Mouse (Mus musculus) T-cell, adult 2 months (primary cell): Measurements from ENCODE around the gene Herc2.
"Not testable (repeated sequence)": the region's sequence is repeated elsewhere in the genome, so short reads cannot be mapped to it uniquely, and the experiment has no call there.

Experiments used
- DNase-seq: peaks from one replicate; pipeline ENCODE4 v3.0.0; 2022; ENCODE audit warnings: low spot score

The Herc2 gene

DNA sequence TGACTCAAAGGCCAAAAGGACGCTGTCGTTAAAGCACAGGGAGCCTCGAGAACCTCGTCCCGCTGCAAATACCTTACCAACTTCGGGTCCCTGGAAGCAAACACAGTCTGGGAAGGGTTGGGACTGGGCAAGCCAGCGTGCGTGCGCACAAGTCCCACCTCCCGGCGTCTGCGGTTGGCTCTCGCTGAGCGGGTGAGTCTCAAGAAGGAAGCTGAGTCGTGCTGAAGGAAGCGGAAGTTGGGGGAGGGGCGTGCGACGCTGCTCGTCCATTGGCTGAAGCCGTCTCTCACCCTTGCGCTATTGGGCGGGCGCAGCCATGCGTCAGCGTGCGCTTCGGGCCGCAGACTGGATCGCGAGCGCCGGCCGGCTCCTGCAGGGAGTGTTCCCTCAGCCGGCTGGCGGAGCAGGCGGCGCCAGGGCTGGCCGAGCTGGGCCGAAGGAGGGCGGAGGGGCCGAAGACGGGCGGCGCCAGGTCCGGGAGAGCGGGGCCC is at the start of gene Herc2:
TSS of gene Herc2 (plus strand) at position 366 of the 491 bp plus-strand sequence.
- DNase-seq = peak; percentile 97

DNA sequence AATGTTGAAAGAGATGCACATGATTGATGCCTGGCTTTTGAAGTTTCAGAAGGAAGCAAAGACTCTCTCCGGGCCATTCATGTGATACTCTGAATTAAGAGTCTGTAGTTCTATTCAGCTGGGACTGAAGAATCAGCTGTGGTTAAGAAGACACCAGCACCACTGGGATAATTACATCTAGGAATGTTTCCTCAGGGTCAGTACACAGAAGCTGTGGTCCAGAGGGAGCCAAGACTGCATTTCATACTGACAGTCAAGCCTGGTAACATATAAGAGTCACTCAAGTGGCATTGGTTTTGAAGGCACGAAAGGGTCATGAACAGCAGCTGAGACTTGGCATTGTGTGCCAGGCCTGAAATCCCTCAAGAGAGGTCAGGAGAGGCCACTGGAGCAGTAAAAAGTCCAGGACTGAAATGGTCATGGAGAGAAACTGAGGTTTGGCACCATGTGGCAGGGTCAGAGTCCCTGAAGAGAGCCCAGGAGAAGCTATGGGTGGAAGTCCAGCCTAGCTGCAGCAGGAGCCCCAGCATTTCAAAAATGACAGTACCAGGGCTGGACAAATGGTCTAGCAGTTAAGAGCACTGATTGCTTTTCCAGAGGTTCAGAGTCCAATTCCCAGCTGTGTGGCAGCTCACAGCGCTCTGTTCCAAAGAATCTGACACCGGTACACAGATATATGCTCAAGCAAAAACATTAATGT is 39.5 kb upstream of the Herc2 start:
- DNase-seq = no peak

DNA sequence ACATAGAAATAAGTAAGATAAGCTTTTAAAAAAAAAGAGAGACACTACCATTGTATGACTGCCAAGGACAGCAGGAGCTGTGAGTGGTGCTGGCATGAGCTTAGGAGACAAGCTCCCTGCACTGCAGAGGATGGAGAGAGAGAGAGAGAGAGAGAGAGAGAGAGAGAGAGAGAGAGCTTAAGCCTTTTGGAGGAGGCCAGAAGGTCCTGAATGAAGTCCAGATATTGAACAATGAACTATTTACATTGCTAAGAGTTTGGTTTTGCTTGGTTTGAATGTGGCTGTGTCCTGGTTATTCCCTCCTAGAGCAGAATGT is 39.0 kb upstream of the Herc2 start:
- no peak for DNase-seq

DNA sequence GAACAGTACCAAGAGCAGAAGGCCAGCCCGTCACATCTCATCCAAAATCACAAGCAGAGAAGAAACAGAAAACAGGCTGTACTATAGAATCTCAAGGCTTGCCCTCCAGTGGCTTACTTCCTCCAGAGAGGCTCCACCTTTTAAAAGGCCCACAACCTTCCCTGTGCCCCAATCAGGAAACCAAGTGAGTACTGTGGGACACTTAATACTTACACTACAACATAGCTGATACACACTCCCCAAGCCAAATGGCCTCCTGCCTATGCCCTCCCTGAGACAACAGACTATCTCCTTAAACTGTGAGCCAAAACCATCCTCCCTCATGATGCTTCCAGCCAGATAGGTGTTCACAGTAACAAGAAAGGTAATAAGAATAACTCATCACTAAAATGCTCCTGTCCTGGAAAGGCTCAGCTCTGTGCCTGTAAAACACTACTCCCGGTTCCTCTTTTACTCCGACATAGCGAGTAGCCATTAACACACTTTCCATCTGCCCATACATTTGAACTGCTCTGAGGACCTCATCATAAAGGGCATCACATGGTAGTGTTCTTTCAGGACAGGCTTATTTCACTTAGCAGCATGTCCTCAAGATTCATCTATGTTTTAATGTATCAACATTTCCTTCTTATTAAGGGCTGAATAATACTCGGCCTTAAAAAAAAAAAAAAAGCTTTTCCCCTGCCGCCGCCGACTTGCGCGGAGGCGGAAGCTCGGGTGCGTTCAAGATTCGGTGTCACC is 36.6 kb upstream of the Herc2 start:
- no peak for DNase-seq

DNA sequence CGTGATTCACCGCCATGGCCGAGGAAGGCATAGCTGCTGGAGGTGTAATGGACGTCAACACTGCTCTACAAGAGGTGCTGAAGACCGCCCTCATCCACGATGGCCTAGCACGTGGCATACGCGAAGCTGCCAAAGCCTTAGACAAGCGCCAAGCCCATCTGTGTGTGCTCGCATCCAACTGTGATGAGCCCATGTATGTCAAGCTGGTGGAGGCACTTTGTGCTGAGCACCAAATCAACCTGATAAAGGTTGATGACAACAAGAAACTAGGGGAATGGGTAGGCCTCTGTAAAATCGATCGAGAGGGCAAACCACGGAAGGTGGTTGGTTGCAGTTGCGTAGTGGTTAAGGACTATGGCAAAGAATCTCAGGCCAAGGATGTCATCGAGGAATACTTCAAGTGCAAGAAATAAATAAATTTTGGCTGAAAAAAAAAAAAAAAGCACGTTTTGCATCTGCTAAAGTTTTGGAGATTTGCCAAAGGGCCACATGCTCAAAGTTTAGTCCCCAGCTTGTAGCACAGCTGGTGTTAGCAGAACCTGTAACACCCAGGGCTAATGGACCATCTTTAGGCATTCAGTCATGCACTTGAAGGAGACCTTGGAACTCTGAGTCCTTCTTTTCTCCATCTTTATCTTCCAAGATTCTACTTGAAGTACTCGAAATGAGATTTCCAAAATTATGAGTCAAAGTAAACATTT is 35.8 kb upstream of the Herc2 start:
- not testable (repeated sequence) for DNase-seq

DNA sequence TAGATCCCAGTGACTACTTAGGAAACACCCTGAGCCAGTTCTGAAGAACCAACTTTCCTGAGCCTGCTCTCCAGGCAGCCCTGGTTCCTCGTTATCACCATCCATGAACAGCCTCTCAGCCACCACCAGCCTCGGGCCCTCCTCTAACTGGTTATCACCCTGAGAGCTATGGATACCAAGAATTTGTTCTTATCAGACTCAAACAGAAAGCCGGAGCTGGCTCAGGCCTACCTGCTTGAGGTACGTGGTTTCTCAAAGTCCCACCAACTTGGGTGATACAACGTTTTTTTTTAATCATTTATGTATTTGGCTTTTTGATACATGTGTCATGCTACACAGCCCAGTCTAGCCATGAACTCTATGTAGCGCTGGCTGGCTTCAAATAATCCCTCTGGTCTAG is 34.8 kb upstream of the Herc2 start:
- DNase-seq = no peak

DNA sequence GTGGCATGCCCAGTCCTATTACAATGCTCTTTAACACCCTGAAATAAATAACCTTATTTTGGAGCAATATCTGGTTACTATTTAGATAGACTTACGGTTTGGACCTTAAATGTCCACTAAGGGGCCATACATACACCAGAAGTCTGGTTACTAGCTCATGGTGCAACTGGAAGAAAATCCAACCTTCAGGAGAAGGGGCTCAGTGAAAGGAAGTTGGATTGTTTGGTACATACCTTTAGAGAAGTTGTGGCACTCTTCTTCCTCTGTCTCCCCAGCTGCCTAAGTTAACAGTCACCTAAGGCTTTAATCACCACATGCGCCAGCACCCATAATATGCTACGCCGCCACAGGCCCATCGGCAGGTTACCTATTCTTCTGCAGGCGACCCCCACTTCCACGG is 34.2 kb upstream of the Herc2 start:
- no peak for DNase-seq

DNA sequence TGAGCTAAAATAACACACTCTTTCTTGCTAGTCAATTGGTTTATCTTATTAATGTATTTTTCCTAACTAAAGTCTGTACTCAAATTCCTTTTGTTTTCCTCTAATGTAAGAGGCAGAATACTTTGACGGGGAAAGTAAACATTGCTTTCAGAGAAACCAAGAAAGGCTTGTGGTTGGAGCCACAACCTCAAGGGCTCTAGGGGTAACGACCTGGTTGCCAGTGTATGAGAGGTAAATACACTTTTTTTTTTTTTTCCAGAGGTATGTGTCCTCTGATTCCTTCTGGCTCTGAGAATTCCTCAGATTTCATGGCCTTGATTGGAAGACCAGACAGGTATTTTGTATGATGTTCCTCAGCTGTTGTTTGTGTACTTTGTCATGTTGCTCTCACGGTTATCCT is 32.2 kb upstream of the Herc2 start:
- DNase-seq = peak; percentile 34

DNA sequence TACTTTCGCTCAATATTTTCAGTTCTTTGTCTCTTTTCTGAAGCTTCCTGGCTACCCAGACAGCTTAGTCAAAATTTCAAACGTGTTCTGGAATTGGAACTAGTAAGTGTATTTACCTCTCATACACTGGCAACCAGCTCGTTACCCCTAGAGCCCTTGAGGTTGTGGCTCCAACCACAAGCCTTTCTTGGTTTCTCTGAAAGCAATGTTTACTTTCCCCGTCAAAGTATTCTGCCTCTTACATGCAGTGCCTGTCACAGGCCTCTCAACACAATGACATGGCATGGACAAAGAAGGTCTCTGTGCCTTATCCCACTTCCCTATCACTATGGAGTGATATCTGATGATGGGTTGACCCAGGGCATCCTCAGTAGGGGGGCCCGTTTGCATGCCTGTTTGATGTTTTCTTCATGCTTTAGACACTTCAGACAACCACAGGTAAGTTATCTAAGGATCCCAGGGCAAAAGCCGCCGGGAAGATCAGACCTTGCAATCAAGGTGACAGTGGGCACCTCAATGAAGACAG is 31.5 kb upstream of the Herc2 start:
- peak; percentile 43 for DNase-seq

DNA sequence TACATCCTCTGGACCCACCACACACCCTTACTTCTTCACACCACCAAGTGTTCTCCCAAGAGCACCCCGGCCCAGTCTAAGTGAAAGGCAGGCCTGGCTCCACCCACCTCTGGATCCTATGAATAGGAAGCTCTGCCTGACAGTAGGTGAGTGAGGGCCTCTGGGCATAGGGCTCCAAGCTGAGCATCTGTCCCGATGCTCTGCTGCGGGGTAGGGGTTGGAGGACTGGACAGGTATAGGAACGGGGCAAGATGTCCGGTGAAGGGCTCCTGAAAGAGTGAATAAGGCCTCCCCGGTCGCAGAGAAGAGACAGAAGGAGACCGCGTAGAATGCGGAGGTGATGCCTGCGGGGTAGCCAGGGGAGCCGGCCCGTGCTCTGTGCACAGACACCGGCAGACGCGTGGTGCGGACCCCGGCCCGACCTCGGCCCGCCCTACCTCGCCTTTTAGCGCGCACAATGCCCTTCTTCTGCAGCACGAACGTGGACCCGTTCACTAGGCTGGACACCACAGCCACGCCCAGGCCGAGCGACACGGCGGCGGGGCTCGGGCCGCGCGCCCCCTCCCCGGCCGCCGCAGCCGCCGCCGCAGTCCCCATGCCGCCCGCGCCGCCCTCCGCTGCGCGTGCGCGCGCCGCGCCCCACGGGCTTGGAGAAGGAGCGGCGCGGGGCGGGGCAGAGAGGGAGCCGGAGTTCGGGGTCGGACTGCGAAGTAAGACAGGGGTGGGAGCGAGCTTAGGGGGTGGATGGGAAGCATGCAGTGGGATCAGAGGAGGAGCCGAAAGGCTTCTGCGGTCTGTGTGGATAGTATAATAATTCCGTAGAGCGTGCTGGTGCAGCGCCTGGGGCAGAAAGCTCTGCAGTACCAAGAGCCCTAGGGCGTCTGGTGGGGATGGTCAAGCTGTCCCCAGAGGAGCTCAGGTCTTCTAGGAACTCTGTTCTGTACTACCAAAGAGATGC is 30.7 kb upstream of the Herc2 start:
- DNase-seq = peak; percentile 30

DNA sequence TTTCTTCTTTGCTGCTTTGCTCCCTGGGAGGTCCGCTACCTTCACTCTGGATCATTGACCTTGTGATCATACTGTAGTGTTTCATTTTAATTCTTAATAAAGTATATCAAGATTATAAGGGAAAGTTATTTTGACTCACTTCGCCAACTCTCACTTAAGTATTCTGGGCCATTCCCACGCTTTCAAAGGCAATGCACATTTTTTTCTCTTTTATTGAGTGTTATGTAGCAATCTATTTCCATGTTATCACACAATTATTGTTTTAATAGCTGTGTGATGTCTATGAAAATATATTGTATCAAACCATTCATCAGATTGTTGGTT is 30.1 kb upstream of the Herc2 start, which contains the start of gene Nipa1:
TSS of gene Nipa1 (minus strand) at position 25 of the 324 bp plus-strand sequence.
- DNase-seq = no peak

DNA sequence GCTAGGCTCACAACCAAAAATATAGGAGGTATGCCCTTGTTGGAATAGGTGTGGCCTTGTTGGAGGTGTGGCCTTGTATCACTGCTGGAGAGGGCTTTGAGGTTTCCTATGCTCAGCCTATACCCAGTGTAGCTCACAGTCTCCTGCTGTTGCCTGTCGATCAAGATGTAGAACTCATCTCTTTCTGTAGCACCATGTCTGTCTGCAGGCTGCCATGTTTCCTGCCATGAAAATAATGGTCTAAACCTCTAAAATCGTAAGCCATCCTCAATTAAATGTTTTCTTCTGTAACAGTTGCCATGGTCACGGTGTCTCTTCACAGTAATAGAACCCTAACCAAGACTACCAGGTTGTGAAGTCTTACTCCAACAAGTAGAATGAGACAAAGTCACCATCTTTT is 26.4 kb upstream of the Herc2 start:
- DNase-seq = no peak

DNA sequence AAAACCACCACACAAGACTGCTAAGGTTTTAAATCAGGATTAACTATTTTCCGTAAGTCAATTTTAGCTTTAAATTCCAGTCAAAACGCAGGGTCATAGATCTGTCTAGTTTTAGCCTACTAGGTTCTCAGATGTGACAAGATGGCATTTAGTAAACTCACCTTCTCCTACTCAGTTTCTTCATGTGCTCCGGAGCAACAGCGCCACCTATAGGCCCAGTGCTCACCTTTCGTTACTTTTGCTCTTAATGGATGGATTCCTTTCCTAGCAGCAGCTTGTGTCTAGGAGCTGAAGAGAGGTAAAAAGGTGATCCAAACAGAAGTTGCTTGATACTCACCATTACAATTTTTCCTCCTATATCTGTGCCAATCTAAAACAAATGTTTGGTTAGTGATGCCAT is 7.6 kb upstream of the Herc2 start:
- DNase-seq = peak; percentile 70

DNA sequence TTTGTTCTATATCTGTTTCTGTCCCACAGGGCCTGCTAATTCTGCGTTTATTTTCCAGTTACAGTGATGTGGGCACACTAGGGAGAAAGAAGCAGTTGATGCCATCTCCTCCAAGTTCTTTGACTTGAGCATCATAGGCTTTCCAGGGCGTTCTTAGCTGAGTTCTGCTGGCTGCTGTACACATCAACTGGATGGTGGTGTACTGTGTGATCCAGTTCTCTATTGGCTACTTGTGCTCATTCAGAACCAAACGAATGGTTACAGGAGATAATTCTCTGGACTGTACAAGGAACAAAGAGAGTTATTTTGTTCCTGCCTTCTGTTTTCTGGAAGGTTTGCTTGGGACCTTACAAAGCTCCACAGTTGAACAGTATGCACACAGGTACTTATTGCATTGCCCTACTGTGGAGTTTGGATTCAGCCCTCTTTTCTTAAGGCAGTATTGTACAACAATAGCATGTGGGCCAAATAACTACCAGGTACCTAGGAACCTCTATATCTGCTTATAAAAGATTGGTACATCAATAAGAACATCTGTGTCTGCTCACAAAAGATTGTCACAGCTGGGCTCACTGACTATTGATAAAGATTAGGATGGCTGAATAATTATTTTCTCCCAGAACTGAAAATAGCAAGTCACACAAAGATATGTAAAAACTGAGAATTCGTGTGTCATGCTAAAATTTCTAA is 6.3 kb upstream of the Herc2 start:
- DNase-seq = no peak

DNA sequence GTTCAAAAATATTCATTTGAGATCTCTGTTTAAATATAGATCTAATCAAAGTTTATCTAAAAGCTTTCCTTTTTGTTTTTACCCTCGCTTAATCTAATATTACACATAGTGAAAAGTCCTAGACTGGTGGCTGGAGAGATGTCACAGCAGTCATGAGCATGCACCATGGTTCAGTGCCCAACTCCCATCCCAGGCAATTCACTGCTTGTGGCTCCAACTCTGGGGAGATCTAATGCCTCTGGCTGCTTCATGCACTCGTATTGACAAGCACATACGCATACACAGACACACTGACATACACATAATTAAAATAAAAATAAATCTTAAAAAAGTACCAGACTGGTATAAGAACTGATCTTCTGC is 5.7 kb upstream of the Herc2 start:
- no peak for DNase-seq

DNA sequence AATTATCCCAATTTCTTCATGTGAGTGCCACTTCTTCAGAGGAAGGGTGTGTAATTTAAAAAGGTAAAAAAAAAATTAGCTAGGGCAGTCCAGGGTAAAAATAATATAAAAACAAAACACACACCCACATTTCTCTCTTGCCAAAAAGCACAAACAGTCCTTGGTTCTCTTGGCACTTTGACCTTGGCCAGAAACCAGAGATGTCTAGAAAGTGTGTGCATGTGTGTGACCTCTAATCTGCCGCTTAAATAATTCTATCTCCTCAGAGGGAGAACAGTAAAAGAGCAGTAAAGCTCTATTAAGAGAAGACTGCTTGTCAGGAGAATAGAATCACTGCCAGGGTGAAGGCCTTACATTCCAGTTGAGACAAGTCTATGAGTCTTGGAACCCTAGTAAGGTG is 2.8 kb upstream of the Herc2 start:
- no peak for DNase-seq

DNA sequence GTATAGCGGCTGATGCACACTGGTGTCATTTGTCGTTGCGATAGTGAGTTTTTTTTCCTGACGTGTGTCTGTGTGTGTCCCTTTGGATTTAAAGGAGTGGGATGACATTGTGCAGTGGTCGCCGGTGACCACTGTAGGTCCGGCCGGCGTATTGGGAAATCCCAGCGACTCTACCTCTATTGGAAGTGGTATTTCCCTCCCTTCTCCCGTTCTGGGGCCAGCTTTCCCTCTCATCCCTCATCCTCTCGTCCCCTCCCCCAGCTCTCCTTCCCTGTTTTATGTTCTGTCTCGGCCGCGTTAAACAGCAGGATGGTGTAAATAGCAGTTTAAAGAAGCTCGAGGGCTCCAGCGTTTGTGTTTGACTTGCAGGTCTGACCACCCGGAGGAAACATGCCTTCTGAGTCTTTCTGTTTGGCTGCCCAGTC is 503 bp downstream of the Herc2 start:
- DNase-seq = no peak

DNA sequence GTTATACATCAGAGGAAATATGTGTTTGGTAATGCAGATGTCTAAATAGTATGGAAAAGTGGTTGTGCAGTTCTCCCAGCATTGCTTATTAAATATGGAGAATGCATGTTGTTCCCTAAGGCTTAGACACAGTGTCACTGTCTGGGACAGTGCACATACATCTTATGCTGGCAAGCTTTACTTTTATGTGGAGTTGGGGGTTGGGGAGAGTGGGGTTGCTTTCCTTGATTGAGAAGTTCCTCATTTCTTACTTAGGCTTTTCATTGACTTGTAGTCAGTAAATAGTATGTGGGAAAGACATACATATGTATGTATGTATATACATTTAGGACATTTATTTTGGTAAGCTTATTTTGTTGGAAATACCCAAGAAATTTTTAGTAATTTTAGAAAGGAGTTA is 3.0 kb downstream of the Herc2 start:
- DNase-seq = no peak

DNA sequence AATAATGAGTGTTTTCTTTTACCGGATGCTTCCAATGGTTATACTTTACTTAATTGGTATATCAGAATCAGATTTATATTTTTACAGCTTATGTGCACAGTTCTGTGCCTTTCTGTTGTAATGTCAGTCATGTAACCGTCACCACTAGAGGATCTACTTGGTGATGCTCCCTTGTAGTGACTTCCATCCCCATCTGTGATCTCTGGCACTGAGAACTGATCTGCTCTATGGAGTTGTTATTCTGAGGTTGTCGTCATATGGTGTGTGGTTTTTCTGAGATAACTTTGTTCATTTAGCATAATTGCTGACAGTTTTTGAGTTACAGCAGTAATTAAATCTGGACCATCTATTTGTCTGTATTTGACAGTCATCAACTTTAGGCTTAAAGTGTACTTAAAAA is 5.3 kb downstream of the Herc2 start:
- no peak for DNase-seq

DNA sequence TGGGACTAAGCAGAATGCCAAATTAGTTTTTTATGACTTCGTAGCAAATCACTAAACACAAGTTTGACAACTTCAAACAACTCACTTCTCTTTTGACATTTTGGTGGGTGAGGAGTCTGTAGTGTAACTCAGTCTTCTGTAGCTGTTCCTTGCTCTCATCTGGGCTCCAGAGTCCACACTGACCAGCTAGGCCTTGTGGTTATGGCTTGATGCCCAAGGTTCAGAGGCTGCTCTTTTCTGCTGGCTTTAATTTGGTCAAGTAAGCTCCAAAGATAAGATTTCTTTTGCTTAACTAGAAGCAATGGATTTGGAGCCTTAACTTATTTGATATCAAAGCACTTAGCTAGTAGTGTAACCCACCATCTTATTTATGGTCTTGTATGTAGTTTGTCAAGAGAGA is 14.9 kb downstream of the Herc2 start:
- DNase-seq = no peak

DNA sequence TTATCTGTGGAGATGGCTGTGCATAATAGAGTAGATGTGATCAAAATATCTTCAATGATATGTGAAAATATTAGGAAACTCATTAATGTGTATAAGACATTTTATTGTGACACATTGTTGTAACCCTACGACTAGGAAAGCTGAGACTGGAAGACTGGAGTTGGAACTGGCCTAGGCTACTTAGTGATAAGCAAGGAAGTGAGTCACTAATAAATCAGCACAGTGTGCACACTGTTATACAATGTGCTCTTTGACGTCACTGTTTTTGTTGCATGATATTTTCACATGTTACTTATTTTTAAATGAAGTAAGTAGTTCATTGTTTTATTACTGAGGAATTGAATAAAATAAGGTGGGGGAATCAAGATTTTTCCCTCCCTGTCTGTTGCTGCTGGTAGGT is 16.1 kb downstream of the Herc2 start:
- no peak for DNase-seq
